Mouse (Mus musculus) mouse trophoblast stem cell (cell line): ENCODE results near the gene Olfr1325.
"Not testable (repeated sequence)": the region's sequence is repeated elsewhere in the genome, so short reads cannot be mapped to it uniquely, and the experiment has no call there.

Experiments
- in situ Hi-C, 2 experiments: fragments of 300-500 bp; cut with MseI, MboI; formaldehyde crosslinking; loops; 2 replicates in 1 of 2; 3 replicates in 1 of 2; pipeline ENCODE4 v1.15.1; 2025

The Olfr1325 gene

DNA sequence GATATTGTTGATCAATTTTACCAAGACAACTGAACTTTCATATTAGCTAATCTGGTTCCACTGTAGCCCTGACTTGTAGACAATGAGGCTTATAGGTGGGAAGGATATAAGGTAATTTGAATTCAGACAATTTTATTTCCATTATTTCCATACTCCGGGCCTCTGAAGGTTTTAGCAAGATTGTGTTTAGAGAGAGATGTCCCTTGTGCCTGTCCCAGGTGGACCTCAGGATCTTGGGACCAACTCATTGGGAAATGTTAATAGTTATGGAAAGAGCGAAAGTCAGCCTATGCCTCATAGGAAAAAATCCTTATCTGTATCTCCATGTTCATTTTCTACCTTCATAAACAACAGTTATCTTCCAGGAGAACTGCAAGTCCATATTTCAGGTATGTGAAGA, at the start of gene Olfr1325:
Olfr1325 (plus strand) TSS at position 301 of the 400 bp plus-strand sequence.
- in situ Hi-C loops = no loop called here

DNA sequence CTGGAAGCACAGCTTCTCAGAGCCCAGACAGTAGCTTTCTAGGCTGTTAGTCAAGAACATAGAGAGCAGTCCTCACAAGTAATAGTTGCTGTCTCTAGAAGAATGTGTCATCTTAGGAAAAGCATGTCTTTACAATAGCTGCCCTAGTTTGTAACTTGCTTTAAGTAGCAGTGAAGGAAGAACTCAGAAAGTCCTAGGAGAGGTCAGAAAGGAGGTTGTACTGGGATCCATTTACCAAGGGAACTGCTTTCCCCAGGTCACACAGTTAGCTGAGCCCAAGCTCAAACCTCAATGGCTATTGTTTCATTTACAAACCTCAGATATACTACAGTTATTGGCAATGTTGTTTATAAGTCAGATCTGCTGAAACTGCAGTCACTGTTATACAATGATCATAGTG, 17.7 kb upstream of the Olfr1325 start, which contains the start of gene Olfr1326-ps1:
Olfr1326-ps1 (minus strand) TSS at position 101 of the 400 bp plus-strand sequence.
- in situ Hi-C loops = no loop called here

DNA sequence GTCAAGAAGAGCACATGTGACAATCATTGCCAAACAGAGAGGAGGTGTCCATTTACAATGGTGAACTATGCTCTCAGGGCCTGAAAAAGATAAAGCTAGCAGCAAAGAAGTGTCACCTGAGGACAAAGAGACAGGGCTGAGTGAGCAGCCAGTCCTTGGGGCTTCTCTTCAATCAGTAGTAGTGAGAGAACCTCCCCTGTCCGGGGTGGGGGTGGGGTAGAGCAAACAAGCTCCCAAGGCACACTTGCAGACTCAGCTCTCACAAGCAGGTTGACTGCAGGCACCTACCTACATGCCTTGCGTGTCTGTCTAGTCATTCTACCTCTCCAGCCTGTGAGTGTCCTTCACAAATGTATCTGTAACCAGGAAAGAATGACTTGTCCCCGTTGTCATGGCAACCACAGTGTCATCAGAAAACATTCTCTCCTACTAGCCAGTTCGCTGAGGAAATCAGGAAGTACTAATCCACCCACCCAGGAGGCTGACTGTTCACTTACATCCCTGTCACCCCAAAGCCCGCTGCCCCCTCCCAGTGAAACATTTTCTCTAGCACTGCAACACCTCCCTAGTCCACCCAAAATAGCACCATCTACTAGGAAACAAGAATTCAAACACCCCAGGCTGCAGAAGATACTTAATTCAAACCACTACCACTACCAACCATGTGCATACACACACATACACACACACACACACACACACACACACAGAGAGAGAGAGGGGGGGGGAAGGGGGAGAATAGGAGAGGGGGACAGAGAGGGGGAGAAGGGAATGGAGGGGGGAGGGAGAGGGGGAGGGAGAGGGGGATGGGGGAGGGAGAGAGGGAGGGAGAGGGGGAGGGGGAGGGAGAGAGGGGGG, 53.2 kb downstream of the Olfr1325 start, which contains the start of gene Gm5640:
Gm5640 (minus strand) TSS at position 170 of the 858 bp plus-strand sequence.
- in situ Hi-C loops = not testable (repeated sequence)

DNA sequence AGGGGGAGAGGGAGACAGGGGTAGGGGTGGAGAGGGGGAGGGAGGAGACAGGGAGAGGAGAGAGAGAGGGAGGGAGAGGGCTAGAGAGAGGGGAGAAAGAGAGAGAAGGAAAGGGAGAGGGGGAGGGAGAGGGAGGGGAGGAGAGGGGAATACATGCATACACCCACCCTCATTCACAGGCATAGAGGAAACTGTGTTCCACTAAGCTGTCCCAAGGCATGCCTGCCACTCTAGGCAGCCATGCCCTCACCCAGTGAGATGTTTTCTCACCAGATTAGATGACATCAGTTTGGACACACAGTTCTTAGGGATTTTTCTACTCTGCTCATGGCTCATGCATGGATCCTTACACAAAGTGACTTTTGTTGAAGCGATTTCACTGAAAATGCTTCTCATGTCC, 53.9 kb downstream of the Olfr1325 start:
- in situ Hi-C loops = not testable (repeated sequence)
